Mouse (Mus musculus) lung, postnatal 10 days (tissue): ENCODE data around the gene Trmt1.

Experiments used
- DNase-seq: peaks from one replicate; pipeline ENCODE4 v3.0.0; 2021

Trmt1 gene

DNA sequence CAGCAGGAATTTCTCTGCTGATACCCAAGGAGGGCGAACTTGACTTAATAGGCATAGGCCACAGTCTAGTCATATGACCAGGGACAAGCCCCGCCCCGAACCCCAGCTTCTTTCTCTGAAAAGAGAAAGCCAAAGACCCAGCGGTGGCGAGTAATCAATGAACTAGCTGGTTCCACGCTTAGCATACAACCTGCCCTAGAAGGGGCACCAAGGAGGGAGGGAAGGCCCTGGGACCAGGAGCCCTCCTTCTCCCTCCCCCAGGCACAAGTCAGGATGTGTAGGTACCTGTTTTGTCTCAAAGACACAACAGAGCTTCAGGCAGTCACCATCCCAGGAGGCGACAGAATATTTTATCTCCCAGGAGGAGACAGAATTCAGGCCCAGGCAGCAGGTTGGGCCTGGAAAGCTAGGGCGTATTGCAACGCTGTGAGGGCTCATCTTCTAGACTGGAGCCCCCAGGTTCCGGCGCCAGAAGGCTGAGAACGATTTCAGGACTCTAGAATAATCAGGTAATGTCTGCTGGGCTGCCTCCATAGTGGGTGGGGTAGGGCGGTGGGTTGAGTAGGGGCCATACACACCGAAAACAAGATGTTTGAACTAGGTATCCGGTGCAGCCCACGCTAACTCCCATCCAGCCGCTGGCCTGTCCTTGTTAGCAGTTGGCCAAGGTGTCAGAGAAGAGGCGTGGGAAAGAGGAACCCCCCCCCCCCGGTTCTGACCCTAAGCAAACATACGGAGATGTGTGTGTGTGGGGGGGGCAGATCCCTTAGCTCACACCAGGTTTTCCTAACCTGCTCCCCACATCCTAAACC is at the start of gene Trmt1:
Trmt1 (plus strand) TSS at position 117 of the 812 bp plus-strand sequence.
- peak; percentile 61 for DNase-seq

GRCm38 (mm10) chr8:84637946-84638554 is 48.1 kb upstream of the Trmt1 start:
- DNase-seq: no peak

DNA sequence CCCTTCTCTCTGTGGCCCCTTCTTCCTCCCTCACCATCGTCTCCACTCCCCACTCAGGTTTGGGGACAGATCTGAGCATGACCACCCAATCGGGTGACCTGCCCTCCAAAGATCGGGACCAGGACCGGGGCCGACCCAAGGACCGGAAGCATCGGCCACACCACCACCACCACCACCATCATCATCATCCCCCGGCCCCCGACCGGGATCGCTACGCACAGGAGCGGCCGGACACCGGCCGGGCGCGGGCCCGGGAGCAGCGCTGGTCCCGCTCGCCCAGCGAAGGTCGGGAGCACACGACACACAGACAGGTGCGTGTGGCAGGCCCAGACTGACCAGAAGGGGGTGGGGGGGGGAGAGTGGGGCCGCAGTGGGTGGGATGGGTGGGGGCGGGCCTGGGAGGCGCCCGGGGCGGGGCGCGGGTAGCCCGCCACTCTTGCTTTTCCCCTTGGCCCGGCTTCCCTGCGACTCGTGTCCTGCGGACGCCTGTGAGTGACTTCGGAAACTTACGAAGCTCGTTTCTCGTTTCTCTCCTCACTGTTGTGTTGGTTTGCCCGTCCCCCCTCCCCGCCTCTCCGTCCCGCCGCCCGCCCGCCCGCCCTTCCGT is 47.4 kb upstream of the Trmt1 start:
- peak; percentile 52 for DNase-seq

DNA sequence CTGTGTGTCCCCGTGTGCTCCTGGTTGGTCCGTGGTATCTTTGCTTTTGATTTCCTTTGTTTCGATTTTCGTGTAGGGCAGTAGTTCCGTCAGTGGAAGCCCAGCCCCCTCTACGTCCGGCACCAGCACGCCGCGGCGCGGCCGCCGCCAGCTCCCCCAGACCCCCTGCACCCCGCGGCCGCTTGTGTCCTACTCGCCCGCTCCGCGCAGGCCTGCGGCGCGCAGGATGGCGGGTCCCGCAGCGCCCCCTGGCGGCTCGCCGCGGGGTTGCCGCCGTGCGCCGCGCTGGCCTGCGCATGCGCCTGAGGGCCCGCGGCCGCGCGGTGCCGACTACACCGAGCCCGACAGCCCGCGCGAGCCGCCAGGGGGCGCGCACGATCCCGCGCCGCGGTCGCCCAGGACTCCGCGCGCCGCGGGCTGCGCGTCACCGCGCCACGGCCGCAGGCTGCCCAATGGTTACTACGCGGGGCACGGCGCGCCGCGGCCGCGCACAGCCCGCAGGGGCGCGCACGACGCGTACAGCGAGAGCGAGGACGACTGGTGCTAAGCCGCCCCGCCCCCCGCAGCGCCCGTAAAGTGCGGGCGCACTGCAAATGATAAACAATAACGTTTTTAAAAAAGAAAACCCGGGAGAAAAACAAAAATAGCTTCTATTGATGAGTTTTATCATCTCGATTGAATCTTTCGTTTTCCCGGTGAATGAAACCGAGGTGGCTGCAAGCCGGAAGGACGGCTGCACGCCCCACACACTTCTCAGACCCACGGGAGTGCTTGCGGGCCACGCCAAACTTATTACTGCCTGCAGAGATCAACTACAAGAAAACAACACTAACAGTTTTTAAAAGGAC is 46.7 kb upstream of the Trmt1 start:
- peak; percentile 94 for DNase-seq

DNA sequence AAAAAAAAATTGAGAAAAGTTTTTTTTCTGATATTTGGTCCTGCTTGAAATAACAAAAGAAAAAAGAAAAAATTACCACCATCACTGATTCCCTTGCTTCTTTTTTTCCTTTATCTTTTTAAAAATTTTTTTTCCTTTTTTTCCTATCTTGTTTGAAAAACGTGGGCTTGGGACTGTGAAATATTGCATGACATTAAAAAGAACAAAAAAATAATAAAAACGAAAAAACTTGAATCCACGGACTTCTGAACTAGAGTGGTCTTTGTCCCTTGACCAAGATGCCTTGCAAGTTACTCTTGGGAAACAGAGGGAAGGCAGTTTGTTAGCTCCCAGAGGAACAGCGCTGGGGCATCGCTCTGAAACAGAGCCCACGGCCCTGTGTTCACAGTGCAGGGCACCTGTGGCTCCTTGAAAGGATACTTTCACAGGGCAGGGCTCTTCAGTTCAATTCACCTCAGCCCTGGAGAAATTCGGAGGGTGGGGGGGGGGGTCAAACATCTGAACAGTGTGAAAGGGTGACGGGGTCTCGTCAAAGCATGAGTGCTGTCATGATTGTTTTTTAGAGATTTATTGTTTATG is 46.0 kb upstream of the Trmt1 start:
- no peak for DNase-seq

GRCm38 (mm10) chr8:84640617-84641294 is 45.4 kb upstream of the Trmt1 start:
- DNase-seq: no peak

GRCm38 (mm10) chr8:84641578-84642361 is 44.3 kb upstream of the Trmt1 start:
- DNase-seq: no peak

- DNase-seq: no peak
These were observed 43.1 kb upstream of the Trmt1 start for GRCm38 (mm10) chr8:84643019-84643418.

DNA sequence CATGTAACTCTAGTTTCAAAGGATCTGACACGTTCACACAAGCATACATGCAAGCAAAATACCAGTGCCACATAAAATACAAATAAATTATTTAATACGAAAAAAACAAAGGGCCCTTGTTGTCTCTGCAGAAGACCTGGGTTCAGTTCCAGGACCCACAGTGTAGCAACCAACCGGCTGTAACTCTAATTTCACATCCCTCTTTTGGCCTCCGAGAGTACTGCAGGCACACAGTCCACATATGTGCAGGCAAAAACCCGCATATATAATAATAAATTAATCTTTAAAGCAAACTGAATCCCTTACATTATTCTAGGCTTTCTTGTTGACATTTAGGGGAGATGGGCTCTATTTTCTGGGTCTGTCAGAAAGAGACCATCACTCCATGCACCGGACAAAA is 39.3 kb upstream of the Trmt1 start:
- DNase-seq: no peak

DNA sequence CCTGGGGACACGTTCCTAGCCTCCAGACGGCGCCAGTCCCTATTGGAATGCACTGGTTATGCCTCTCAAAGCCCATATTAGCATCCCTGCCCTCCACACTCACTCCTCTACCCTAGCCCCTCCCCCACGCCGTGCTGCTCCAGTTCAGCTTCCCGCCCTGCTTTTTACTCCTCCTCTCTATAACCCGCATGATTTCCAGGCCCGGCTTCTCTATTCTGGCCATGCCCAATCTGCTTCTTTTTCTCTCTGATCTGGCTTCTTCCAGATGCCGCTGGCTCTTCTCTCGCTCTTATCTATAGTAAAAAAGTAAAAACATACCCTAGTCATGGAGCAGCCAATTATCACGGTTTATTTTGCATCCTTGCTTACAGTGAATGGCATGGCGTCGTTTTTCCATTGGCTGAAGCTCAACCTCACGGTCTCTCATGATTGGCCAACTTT is 38.6 kb upstream of the Trmt1 start:
- DNase-seq: peak; percentile 49

- DNase-seq: no peak
These were observed 35.9 kb upstream of the Trmt1 start for GRCm38 (mm10) chr8:84650213-84650612.

DNA sequence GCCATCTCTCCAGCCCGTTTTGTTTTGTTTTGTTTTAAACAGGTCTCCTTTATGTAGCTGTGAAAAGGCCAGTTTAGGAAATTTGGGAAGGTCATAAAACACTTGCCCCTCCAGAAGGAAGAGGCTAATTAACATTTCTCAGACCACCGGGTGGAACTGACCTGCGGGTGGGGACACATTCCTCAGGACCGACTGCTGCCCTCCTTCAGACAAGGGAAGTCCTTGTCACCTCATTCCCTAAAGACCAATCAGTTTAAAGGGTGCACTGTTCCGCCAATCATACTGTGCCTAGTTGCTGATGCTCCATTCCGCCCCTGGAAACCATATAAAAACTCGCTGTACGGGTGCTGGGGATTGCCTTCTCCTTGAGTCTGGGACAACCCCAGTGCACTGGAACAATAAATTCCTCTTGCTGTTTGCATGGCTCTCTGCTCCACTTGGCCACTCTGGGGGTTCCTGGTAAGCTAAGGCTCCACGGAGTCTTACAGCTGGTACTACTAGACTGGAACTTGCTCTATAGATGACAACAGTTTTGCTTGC is 32.9 kb upstream of the Trmt1 start:
- no peak for DNase-seq

DNA sequence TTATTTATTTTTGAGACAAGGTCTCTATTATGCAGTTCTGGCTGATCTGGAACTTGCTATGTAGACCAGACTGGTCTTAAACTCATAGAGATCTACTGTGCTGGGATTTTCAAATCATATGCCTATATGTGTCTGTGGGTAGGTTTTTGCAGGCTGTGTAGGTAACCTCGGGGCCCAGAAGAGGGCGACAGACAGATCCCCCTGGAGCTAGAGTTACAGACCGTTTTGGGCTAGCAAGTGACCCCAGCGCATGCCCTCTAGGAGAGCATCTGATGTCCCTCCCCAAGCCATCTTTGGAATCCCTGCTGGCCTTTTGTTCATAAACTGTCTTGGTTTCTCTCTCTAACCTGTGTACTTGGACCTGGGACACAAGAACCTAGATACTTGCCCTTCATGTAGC is 31.5 kb upstream of the Trmt1 start:
- DNase-seq: no peak

DNA sequence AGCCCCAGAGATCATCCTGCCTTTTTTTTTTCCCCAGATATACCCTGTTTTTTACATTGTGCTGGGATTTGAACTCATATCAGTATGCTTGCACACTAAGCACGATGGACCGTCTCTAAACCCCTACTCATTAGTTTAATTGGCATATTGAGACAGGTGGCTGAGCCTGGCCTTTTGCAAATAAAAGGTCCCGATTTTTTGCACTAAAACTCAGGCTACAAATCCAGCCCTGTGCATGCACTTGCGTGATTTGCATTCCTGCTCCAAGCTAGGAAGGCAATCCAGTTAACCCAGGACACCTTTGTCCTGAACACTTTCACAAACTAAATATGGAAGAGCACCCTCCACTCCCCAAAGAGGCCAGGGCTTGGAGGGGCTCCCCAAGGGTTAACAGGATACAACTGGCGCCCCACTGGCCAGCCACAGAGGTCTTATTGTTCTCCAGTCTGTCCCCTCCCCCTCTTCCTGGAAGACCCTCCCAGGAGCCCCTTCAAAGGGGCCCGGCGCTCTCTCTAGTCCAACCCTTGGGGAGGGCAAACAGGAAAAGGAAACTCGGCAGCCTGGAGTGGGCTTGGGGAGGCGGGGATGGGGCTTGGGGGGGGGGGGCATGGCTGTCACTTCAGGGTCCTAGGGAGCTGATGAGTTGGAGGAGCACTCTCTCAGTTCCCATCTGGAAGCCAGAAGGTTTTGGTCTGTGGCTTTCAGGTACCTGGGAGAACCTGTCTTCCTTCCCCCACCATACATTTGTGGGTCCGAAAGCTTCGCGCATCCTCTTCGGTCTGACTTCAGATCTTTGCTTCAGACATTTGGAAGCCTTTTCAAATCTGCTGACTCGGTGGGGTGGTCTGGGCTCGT is 30.5 kb upstream of the Trmt1 start:
- peak; percentile 83 for DNase-seq

DNA sequence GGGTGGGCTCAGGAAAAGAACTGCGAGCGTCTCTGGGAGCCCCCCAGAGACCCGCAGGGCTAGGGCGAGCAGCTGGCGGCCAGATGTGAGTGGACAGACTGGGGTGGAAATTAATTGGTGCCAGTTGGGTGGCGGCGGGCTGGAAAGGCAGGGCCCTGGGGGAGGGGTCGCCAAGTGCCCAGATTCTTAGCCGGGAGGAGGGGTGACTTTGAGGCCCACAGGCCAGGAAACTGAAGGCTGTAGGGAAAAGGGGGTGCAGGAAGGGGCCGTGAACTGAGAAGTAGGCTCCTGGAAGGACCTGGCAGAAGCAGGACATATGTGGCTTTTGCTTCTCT is 29.9 kb upstream of the Trmt1 start:
- DNase-seq: peak; percentile 62

GRCm38 (mm10) chr8:84656641-84657126 is 29.4 kb upstream of the Trmt1 start:
- DNase-seq: peak; percentile 95

DNA sequence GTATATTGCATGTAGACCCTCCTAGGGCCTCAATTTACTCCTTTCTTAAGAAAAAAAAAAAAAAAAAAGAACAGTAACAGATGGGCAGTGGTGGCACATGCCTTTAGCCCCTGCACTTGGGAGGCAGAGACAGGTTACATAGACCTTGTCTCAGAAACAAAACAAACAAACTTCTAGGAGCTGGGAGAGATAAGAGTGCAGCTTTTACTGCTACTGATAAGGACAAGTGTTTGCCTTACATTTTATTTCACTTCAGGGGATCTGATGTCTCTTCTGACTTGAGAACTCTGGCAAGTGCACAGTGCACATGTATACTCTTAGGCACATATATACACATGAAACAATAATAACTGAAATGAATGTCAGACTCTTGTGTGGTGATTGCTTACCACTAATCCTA is 28.9 kb upstream of the Trmt1 start:
- no peak for DNase-seq

- peak; percentile 61 for DNase-seq
These were observed 28.4 kb upstream of the Trmt1 start for GRCm38 (mm10) chr8:84657680-84658079.

- no peak for DNase-seq
These were observed 27.2 kb upstream of the Trmt1 start for GRCm38 (mm10) chr8:84658951-84659350.
